Mouse (Mus musculus): ENCODE results near the gene Gpc4.

GRCm38 (mm10) chrX:52145563-52145962 is 19.5 kb downstream of the Gpc4 start:
- TF ChIP-seq CTCF (IDR thresholded peaks at IDR 0.05; ENCODE audit: extremely low read depth, insufficient read length, insufficient replicate concordance, low read depth, low read length) (no peak), POLR2A (IDR thresholded peaks at IDR 0.05; ENCODE audit: low read depth, low read length) (no peak)

All from small intestine, adult 2 months (tissue).